Mouse (Mus musculus): ENCODE data around the gene Thy1.

GRCm38 (mm10) chr9:44070844-44071231, 27.7 kb downstream of the Thy1 start:
- no peak for TF ChIP-seq CTCF (IDR thresholded peaks at IDR 0.05; ENCODE audit: low read depth)
- no peak for TF ChIP-seq EP300 (IDR thresholded peaks at IDR 0.05; ENCODE audit: low read depth)

All from liver, embryonic 14.5 days (tissue).